Mouse (Mus musculus): ENCODE data around the gene Tk1. TPM values are rescaled to one million over a fixed set of nuclear protein-coding genes. Genes with fewer than 3 reads are reported as not detected.

Tk1 gene
- polyA plus RNA-seq, 1 experiment from 2014 or later = 45.9 TPM

DNA sequence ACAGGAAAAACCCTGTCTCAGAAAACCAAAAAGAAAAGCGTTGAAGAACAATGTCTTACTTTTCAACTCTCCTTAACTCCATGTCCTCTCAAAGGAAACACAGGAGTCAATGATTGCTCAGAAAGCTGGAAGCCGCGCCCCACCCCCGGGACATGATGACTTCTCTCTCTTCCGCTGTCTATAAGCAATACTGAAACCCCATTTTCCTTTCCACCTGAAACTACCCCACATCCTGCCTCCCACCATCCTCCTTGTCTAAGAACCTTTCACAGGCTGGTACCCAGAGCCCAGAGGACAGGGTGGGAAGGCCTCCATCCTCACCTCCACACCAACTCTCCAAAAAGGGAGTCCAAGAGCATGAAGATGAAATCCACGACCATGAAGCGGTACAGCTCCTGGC, 53.5 kb downstream of the Tk1 start:
- no peaks in the 10 kb centered on the region for H3K9me3 ChIP-seq
- ATAC-seq (replicated peaks) = no peak
- H3K4me3 ChIP-seq = no peak overlapping the region
- 0 out of 2 replicates have a peak, but pooled peaks cover 9% of the 10 kb centered on the region for H3K4me1 ChIP-seq
- H3K27me3 ChIP-seq = no peaks in the 10 kb centered on the region
- 92% methylated on average over 7 of the region's 7 CpGs for WGBS
- no peaks in the 10 kb centered on the region for H3K36me3 ChIP-seq
- no peak overlapping the region for H3K4me2 ChIP-seq (replicated peaks)
- H3K27ac ChIP-seq (replicated peaks) = no peak overlapping the region
- H3K9ac ChIP-seq (replicated peaks) = no peak overlapping the region

DNA sequence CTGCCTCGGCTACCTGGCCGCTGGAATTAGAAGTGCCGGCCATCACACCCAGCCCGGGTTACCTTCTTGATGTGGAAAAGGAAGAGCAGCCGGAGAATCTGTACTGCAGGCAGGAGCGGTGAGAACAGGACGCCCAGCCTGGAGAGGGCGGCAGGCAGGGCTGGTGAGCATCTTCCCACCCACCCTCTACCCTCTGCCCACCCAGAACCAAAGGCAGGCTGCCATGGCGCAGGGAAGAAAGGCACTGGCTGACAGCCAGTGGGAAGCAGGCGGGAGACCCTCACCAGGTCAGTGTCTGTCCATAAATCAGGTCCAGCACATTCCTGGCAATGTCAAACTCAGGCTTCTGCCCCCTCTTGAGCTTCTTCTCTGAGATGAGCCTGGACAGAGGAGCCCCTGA, 55.5 kb downstream of the Tk1 start:
- H3K4me2 ChIP-seq (replicated peaks) = no peak overlapping the region
- H3K27ac ChIP-seq (replicated peaks) = no peak overlapping the region
- H3K9ac ChIP-seq (replicated peaks) = no peak overlapping the region
- H3K4me1 ChIP-seq = 0 out of 2 replicates have a peak, but pooled peaks cover 9% of the 10 kb centered on the region
- H3K9me3 ChIP-seq = no peaks in the 10 kb centered on the region
- WGBS = 88% methylated on average over 10 of the region's 10 CpGs
- no peaks in the 10 kb centered on the region for H3K27me3 ChIP-seq
- H3K36me3 ChIP-seq = peaks cover 3% of the 10 kb centered on the region; the same call in 1 of the 2 replicates
- H3K4me3 ChIP-seq = no peak overlapping the region
- ATAC-seq (replicated peaks) = no peak

DNA sequence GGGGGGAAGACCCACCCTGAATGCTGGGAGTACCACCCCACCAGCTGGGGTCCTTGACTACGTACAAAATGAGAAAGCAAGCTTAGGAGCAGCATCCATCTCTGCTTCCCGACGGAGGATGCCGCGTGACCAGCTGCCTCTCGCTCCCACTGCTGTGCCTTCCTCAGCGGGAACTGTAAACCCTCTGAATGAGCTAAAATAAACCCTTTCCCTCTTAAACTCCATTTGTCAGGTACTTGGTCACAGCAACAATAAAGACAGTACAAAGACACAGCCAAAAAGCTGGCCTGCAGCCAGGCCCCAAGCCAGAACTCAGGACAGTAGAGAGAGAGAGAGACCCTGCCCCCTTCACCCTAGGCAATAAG, 56.2 kb downstream of the Tk1 start:
- H3K4me2 ChIP-seq (replicated peaks) = no peak overlapping the region
- H3K9ac ChIP-seq (replicated peaks) = no peak overlapping the region
- peaks cover 7% of the 10 kb centered on the region for H3K36me3 ChIP-seq
- ATAC-seq (replicated peaks) = no peak
- no peaks in the 10 kb centered on the region for H3K27me3 ChIP-seq
- no peak overlapping the region for H3K4me3 ChIP-seq
- no peaks in the 10 kb centered on the region for H3K9me3 ChIP-seq
- 47% methylated on average over 7 of the region's 7 CpGs for WGBS
- 0 out of 2 replicates have a peak, but pooled peaks cover 9% of the 10 kb centered on the region for H3K4me1 ChIP-seq
- H3K27ac ChIP-seq (replicated peaks) = no peak overlapping the region

DNA sequence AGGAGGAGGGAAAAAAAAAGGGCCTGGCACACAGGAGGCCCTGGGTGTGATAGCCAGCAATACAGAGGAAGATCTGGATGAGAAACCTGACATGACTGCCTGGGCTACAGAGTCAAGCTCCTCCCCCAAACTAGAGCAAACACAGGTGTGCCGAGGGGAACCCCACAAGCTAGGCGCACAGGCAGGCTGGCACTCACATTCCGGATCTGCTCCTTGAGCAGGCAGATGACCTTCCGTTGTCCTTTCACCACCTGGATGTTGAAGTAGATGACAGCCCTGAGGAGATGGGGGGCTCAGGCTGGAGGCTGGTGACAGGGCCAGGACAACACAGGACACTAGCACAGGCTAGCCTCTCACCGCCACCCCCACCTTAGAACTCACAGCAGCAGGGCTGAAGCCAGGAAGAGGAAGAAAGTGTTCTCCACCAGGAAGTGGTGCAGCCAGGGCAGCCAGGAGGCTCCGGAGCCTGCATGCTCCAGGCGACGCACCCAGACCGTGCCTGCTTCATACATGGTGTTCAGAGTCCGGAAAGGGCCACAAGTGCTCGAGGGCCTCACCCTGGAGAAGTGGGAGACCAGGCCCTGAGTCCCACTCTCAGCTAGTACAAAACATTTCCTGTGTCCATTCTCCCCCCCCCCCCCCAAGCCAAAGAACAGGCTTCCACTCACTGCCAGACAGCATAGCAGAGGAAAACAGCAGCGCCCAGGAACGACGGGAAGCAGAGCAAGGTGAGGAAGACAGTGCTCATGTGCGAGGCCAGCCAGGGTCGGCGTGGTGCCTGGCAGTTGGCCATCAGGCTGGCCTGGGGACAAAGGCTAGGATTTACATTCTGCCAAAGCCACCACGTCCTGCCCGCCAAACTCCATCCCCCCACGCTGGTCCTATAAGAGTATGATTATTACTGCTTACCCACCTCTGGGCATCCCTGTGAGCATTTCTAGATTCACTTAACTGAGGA, 56.9 kb downstream of the Tk1 start:
- no peaks in the 10 kb centered on the region for H3K27me3 ChIP-seq
- no peaks in the 10 kb centered on the region for H3K9me3 ChIP-seq
- H3K27ac ChIP-seq (replicated peaks) = no peak overlapping the region
- no peak overlapping the region for H3K4me3 ChIP-seq
- H3K4me1 ChIP-seq = 0 out of 2 replicates have a peak, but pooled peaks cover 9% of the 10 kb centered on the region
- no peak for ATAC-seq (replicated peaks)
- 69% methylated on average over 20 of the region's 20 CpGs for WGBS
- no peak overlapping the region for H3K4me2 ChIP-seq (replicated peaks)
- H3K36me3 ChIP-seq = peaks cover 13% of the 10 kb centered on the region
- H3K9ac ChIP-seq (replicated peaks) = no peak overlapping the region

DNA sequence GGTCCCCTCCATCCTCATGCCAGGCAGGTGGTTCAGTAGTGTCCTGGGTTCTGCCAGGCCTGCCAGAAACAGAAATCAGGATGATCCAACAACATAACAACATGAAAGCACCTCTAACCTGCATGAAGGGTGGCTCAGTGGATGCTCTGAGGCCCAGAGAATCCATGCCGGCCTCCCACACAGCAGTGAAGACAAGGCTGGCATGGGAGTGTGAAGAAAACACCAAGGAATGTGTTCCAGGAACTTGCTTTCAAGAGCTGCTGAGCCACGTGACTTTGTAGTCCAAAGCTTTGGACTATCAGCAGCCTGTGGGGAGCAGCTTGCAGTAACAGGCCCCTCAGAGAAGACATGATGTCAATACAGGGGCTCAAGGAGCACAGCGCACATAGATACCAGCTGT, 59.6 kb downstream of the Tk1 start:
- peaks cover 33% of the 10 kb centered on the region for H3K36me3 ChIP-seq
- no peak overlapping the region for H3K27ac ChIP-seq (replicated peaks)

More for the DNA sequence above, 59.6 kb downstream of the Tk1 start:
- WGBS = 85% methylated on average over 3 of the region's 3 CpGs
- ATAC-seq (replicated peaks) = no peak
- Histone ChIP-seq H3K4me3 (no peak overlapping the region), H3K27me3 (no peaks in the 10 kb centered on the region), H3K4me1 (0 out of 2 replicates have a peak, but pooled peaks cover 9% of the 10 kb centered on the region), H3K9ac (replicated peaks) (no peak overlapping the region), H3K4me2 (replicated peaks) (no peak overlapping the region), H3K9me3 (no peaks in the 10 kb centered on the region)

Other genes with a start within 250 kb of the Tk1 start
- gene Tnrc6c, start 171.8 kb downstream of the Tk1 start, polyA plus RNA-seq (2015; fragmentation: Nextera tagmentation; extraction: Ambion mirVana) = 29.2 and 31.0 TPM in 2 replicates
- gene Tmc8, start 44.0 kb downstream of the Tk1 start, polyA plus RNA-seq (2015; fragmentation: Nextera tagmentation; extraction: Ambion mirVana) = 0.43 and 0.45 TPM in 2 replicates
- 1.9 and 2.6 TPM in 2 replicates for gene Tmc6, start 43.9 kb downstream of the Tk1 start, polyA plus RNA-seq (2015; fragmentation: Nextera tagmentation; extraction: Ambion mirVana)
- 0.18 TPM in 1 of 2 replicates, not detected in the other for gene 6030468B19Rik, start 28.4 kb downstream of the Tk1 start, polyA plus RNA-seq (2015; fragmentation: Nextera tagmentation; extraction: Ambion mirVana)
- 0.72 and 0.79 TPM in 2 replicates for gene Gm20708, start 16.4 kb downstream of the Tk1 start, polyA plus RNA-seq (2015; fragmentation: Nextera tagmentation; extraction: Ambion mirVana)
- gene Syngr2, start 16.4 kb downstream of the Tk1 start, polyA plus RNA-seq (2015; fragmentation: Nextera tagmentation; extraction: Ambion mirVana) = 12.3 and 12.6 TPM in 2 replicates
- 5.3 and 6.4 TPM in 2 replicates for gene Afmid, start 168 bp downstream of the Tk1 start, polyA plus RNA-seq (2015; fragmentation: Nextera tagmentation; extraction: Ambion mirVana)
- 97.5 and 106 TPM in 2 replicates for gene Birc5, start 23.2 kb upstream of the Tk1 start, polyA plus RNA-seq (2015; fragmentation: Nextera tagmentation; extraction: Ambion mirVana)
- gene Tmem235, start 34.7 kb upstream of the Tk1 start, polyA plus RNA-seq (2015; fragmentation: Nextera tagmentation; extraction: Ambion mirVana) = not detected in 2 replicates
- 3.1 and 3.6 TPM in 2 replicates for gene Tha1, start 47.4 kb upstream of the Tk1 start, polyA plus RNA-seq (2015; fragmentation: Nextera tagmentation; extraction: Ambion mirVana)
- 14.2 and 15.1 TPM in 2 replicates for gene Socs3, start 144.0 kb upstream of the Tk1 start, polyA plus RNA-seq (2015; fragmentation: Nextera tagmentation; extraction: Ambion mirVana)
- gene Pgs1, start 160.2 kb upstream of the Tk1 start, polyA plus RNA-seq (2015; fragmentation: Nextera tagmentation; extraction: Ambion mirVana) = 52.9 and 54.3 TPM in 2 replicates